Mouse (Mus musculus): ENCODE results near the gene Vav3.
"Not testable (repeated sequence)": the region's sequence is repeated elsewhere in the genome, so short reads cannot be mapped to it uniquely, and the experiment has no call there.

DNA sequence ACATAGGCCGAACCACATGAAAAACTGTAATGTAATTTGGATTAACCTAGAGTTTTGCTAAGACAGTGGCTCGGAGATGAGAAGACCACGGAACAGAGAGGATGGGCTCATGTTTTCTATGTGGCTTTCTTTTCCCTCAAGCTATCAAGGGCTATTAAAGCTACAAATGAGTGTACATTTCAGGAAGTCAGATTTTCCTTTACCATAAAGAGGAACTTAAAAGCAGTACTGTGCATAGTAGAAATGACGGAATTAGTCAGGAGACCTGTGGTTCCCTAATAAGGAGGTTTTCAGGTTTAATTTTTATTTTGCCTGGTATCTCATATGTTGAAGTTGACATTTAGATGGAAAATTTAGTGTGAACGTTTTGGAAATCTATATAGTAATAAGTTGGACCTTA lies 107.8 kb downstream of the Vav3 start:
- not testable (repeated sequence) for TF ChIP-seq EP300 (IDR thresholded peaks at IDR 0.05; ENCODE audit: insufficient read depth, low read depth, low read length); CTCF (IDR thresholded peaks at IDR 0.05; ENCODE audit: low read depth, low read length); POLR2A (IDR thresholded peaks at IDR 0.05; ENCODE audit: insufficient read depth, low read length)
